Mouse (Mus musculus) adrenal gland, postnatal 36 days (tissue): ENCODE measurements around the gene Rnase11. TPM values are rescaled to one million over a fixed set of nuclear protein-coding genes. Genes with fewer than 3 reads are reported as not detected.

Source experiments
- DNase-seq, 2 experiments: peaks; one replicate each; pipeline ENCODE4 v3.0.0; 2021; ENCODE audit warnings: mixed read lengths in 1 of 2
- long read RNA-seq, 2 experiments: library from polyadenylated mRNA; stranded (forward); transcript quantifications; one replicate each; pipeline ENCODE4 v2.0.0; 2021; ENCODE audit warnings: borderline sequencing depth in 2 of 2
- total RNA-seq, 2 experiments: library from RNA; stranded (reverse); gene quantifications; 2 replicates each; pipeline ENCODE4 v1.2.3; 2021

Rnase11 gene
- total RNA-seq: not detected
- long read RNA-seq, experiment 1: 0 reads
- long read RNA-seq, experiment 2: 0 reads

GRCm38 (mm10) chr14:51050063-51050462, at the start of gene Rnase11:
TSS of gene Rnase11 (minus strand) at chr14:51050163.
- DNase-seq: no peak

DNA sequence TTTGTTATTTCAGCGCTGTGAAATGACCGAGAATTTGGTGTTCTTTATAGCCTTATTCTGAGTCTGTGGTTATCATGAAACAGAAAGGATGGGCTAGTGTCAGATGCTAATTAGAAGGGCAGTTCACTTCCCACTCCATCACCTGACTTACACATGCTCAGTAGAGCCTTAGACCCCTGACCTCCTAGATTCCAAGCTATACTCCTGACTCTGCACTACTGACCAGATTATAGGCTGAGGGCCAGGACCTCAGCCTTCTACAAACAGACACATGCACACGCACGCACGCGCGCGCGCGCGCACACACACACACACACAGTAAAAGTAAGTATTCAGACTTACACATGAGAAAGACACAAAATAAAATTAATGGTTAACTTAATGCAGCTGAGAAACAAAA, 49.0 kb upstream of the Rnase11 start:
- no peak for DNase-seq

DNA sequence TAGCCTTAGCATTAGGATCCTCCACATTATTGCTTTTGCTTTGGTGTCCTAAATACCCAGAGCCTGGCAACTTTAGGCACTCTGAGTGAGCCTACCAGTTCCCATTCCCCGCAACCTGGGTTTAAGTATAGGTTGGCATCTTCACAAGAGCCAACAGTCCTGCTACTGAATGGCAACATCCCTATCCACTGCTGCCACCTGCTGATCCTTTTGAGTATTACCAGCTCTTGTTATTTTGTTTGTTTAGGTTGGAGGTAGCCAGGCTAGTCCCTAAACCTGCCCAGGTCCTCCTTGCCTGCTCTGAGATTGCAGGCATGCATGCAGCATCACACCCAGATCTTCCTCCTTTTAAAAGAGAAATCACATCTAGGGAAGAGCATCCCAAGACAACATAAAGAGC, 48.3 kb upstream of the Rnase11 start:
- peak; percentile 55 to 80 for DNase-seq

- DNase-seq: no peak
These were observed 46.0 kb upstream of the Rnase11 start for GRCm38 (mm10) chr14:51095736-51096524.

DNA sequence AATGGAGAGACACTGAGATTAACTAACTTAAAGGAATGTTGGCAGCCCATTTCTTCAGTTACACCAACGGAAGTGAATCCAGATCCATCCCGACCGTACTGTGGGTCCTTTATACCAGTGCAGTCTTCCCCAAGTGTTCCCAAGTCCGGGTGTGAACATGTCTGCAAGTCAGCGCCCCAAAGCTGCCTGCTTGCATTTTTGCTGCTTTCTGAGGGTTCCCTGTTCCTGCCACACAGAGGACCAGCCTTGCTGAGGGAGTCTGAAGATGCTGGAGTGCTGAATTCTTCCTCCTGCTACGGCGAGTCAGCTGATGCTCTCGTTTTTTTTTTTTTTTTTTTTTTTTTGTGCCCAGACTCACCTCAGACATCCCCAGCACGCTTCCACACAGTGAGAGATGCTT, 45.0 kb upstream of the Rnase11 start:
- DNase-seq: no peak

DNA sequence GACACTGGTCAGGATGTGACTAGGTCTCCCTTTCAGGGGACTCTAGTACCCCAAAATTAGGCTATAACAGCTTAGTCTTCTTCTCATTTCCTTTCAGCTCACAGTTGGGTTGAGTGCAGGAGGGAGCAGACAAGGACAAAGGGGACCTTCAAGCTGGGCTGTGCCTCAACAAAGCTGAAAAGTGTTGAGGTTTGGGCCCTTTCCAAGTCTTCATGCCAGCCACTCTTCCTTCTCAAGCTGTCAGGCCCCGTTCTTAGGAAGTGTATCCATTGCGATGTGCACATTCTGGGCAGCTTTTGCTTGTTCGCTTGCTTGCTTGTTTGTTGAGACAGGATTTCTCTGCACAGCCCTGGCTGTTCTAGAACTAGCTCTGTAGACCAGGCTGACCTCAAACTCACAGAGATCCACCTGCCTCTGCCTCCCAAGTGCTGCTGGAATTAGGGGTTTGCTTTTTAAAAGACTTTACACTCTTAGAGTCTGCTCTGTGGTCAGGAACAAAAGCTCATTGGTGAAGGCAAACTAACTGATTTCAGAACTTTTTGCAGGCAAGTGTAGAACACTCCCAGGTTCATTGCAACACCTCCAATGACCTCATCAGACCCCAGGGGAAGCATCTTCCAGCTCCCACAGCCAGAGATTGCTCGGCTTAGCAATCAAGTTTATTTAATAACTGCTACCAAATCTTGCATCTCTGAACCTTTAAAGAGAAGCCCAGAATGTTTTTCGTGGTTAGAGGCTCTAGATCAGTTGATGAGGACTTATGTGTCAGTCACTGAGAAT, 44.3 kb upstream of the Rnase11 start:
- peak in 1 of 2 experiments; percentile 44 for DNase-seq

GRCm38 (mm10) chr14:51093496-51093895, 43.5 kb upstream of the Rnase11 start:
- no peak for DNase-seq

GRCm38 (mm10) chr14:51092073-51092620, 42.2 kb upstream of the Rnase11 start:
- DNase-seq: no peak

DNA sequence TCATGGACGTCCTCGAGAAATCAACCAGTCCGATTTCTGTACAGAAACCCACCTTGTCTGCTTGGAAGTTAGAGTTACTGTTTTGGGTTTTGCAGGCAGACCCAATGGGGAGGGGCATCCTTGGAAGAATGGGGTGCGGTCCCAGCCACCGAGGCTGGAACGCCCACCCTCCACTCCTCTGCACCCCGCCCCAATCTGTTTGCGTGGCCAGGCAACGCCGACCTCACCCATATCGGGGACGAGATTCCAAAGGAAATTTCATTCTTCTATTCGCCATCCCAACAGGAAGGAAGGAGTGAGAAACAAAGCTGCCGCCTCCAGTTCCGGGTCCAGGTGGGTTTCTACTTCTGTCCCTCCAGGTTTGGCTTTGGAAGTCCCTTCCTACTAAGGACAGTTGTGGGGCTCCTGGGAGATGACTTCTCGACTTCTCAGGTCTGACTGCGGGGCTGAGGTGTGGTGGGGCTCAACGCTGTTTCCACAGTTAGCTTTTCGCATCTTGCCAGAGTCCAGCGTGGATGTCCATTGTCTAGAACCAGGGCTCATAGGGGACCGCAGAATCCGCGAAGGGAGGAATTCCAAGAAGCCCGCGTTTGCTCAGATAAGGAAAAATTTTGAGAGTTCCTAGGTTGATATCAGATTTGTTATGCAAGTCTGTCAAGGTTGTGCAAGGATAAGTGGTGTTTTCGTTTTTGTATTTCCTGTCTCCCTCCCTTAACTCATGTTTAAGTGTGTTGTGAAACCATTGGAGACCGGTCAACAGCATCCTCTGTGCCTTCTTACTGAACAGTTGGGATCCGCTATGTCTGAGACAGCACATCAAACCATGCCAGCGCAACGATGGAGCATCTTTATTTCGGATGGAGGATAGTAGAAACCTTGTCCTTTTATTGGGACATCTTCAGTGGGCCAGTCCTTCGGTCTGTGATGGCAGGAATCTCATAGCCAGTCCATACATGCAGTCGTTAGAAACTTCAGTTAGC, 41.2 kb upstream of the Rnase11 start, which contains the start of the genes Rnase4 and Ang:
Rnase4 (plus strand) TSS at position 157 of the 980 bp plus-strand sequence.
Ang (plus strand) TSS at position 230 of the 980 bp plus-strand sequence.
- peak; percentile 31 to 44 for DNase-seq

GRCm38 (mm10) chr14:51090077-51090781, 40.3 kb upstream of the Rnase11 start:
- DNase-seq: peak; percentile 77 to 81

DNA sequence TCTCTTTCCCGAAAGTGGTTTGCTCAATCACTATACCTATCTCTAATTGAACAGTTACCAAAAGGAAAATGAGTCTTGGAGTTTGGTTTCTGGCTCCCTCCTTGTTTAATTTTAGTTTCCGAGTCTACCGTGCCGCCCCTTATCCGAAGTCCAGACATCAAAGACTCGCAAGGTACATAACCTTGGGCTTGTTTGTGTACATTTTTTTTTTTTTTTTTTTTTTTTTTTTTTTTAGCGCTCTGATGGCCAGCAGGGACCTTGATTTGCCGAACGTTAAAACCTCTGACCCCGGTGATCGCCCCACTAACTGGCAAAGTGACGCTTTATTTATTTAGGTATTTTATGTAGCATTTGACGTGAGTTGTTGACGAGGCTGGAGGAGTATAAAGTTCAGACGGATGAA, 39.7 kb upstream of the Rnase11 start:
- DNase-seq: no peak

GRCm38 (mm10) chr14:51088970-51089673, 39.2 kb upstream of the Rnase11 start:
- peak; percentile 95 to 97 for DNase-seq

DNA sequence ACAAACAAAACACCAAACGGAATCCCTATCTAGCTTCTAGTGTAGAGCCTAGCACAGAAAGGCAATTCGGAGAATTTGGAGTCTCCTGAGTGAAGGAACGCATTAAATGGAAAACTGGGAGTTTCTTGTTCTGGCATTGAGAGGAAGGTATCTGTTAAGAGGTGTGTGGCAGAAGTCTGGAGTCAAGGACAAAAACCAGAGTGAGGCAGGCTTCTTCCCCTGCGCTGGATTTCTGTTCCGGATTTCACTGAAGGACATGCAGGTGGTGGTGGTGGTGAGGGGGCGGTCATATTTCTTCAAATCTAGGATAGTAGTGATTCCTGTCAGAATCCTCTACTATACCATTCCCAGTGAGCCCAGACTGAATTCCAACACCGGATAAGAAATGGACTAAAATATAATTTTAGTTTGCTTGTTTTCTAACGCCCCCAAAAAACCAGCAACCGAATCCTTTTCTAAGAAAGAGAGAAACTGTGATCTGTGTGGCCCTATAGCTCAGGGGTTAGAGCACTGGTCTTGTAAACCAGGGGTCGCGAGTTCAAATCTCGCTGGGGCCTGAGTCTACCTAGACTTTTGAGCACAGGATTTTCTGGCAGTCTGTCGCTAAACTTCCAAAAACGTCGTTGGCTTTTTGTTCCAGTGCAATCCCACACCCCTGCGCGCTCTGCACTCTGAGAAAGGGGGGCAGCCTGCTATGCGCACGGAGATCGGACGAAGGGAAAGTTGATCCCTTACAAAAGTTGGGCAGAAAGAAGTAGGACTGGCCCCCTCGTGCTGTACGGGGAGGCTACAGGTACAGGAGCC, 38.4 kb upstream of the Rnase11 start:
- peak; percentile 89 to 90 for DNase-seq

- DNase-seq: no peak
These were observed 37.8 kb upstream of the Rnase11 start for GRCm38 (mm10) chr14:51087762-51088161.

- no peak for DNase-seq
These were observed 35.9 kb upstream of the Rnase11 start for GRCm38 (mm10) chr14:51085911-51086310.

DNA sequence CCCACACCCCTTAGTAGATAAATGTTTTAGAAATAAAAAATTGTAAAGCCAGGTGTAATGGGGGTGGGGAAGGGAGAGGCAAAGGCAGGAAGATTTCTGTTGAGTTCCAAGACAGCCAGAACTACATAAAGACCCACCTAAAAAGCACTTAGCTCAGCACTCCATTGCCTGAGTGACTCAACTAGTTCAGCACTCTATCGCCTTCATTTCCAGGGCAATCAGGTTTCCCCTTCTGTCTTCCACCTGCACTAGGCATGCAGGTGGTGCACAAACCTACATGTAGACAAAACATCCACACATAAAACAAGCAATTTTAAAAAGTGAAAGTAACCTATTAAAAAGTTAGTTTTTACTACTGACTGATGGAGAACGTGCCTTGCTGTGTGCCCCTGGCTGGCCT, 35.1 kb upstream of the Rnase11 start:
- no peak for DNase-seq

- no peak for DNase-seq
These were observed 33.8 kb upstream of the Rnase11 start for GRCm38 (mm10) chr14:51083805-51084204.

DNA sequence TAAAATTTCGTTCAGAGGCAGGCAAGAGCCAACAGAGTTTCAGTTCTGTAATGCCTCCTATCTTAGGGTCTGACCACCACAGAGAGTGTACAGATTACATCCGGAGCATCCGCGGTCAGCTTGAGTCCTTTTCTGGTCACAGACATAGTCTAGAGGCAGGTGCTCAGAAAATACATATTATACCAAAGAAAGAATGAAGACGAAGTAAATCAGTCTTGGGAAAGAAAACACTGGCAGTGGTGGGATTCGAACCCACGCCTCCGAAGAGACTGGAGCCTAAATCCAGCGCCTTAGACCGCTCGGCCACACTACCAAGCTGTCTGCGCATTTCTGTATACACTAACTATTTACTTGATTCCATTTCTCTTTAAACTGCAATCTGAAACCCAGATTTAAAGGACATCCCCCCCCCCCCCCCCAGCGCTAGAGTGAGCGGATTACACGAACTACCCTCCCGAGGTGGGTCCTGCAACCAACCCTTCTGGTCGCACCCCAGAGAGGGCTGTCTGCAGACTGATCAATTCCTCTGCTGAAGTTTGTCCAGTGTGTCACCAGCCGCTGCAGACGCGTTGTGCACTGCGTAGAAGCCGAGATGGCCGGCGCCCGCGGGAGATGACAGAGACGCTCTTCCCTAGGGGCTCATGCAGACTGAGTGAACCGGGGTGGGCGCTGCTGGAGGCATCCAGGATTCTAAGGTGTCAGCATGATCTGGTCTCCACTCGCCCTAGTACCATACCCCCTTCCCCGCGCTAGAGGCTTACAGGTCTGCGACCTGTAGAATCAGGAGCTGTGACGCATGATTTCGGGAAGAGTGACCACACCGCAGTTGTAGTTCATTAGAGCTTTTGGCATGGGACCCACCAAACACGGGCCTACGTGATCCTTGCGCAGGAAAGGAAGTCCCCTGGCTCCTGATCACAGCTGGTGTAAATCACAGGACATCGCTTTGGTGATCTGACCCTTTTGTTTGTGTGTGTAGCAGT, 32.9 kb upstream of the Rnase11 start:
- peak; percentile 73 to 79 for DNase-seq
